Mouse (Mus musculus): ENCODE data around the gene Foxs1. TPM values are rescaled to one million over a fixed set of nuclear protein-coding genes. Genes with fewer than 3 reads are reported as not detected.
A peak's percentile ranks its signal among the peaks of the same experiment; 100 is the strongest.

Foxs1 gene
- total RNA-seq, 4 experiments from 2014 or later = 2.0 to 3.5 (median 2.2) TPM

GRCm38 (mm10) chr2:152903586-152903985 lies 29.4 kb downstream of the Foxs1 start:
- peak; percentile 83 for DNase-seq

GRCm38 (mm10) chr2:152902658-152903057 lies 30.4 kb downstream of the Foxs1 start:
- DNase-seq = no peak

DNA sequence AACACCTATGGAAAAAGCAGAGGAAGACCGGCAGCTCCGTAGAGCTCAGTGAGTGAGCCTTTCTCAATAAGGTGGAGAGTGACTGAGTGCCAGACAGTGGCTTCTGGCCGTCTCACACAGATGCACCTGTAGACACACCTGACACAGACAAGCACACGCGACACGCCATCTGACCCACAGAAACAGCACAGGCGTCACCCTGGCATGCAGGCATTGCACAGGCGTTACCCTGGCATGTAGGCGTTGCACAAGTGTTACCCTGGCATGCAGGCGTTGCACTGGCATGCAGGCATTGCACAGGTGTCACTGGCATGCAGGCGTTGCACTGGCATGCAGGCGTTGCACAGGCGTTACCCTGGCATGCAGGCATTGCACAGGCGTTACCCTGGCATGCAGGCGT lies 31.7 kb downstream of the Foxs1 start:
- DNase-seq = no peak

GRCm38 (mm10) chr2:152899011-152899410 lies 34.0 kb downstream of the Foxs1 start:
- no peak for DNase-seq

DNA sequence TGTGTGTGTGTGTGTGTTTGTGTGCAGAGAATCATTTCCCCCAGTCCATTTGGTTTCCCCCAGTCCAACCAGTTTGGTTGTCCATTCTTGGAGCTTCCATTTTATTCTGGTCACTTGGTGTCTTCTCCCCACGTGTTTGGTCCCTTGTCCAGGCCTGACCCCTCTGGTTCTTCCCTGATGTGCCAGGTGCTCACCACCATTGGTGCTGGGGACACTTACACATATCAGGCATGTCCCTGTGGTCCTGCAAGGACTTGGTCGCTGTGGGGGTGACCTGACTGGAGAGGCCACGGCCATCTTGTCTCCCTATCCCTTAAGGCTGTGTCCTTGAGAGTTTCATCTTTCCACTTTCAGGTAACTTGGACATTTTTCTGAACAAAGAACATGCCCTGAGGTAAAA lies 36.1 kb downstream of the Foxs1 start:
- no peak for DNase-seq

GRCm38 (mm10) chr2:152895834-152896233 lies 37.2 kb downstream of the Foxs1 start:
- no peak for DNase-seq

DNA sequence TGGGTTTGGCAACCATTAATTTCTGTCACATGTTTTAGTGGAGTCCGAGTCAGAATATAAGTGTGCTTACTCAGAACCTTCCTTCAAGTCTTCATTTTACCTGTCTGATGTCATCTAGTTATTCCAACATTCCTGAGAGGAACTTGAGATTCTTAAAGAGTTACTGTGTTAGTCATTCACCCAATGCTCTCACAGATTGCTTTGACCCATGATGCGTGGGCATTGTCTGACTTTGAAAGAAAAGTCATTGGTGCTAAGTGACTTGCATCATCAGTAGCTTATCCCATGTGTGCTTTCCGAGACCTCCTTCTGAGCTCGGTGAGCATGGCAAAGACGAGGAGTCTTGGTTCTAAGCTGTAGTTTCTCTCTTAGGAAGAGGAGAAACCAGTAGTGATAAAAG lies 44.2 kb downstream of the Foxs1 start:
- no peak for DNase-seq

DNA sequence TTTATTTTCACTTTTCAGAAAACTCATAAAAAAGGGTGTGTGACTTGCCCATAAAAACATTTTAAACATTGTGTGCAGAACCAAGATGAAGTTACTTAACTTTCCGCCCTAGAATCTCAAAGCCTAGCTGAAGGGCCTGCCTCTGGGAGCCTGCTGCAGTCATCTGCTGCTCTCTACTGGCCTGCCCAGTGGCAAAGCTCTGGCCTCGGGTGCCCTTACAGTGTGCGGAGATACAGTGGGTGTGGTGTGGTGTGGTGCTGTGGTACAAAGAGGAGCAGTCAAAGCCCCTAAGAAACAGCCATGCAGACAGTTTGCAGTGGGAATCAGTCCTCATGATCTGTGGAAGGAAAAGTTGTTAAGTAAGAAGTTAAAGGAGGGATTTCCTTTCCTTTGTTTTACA lies 45.8 kb downstream of the Foxs1 start:
- DNase-seq = no peak

GRCm38 (mm10) chr2:152884101-152884645 lies 48.8 kb downstream of the Foxs1 start:
- DNase-seq = no peak

Other genes with a start within 250 kb of the Foxs1 start
- gene Mcts2, start 246.2 kb downstream of the Foxs1 start, total RNA-seq (2022) = 10 to 100 TPM; 28.1 to 32.3 (median 29.7) TPM
- 10 to 100 TPM; 38.9 to 74.3 (median 55.1) TPM for gene Id1, start 197.0 kb downstream of the Foxs1 start, total RNA-seq (2022)
- 1 to 10 TPM; 1.3 to 4.4 (median 2.7) TPM for gene Cox4i2, start 179.0 kb downstream of the Foxs1 start, total RNA-seq (2022)
- 10 to 100 TPM; 58.5 to 74.6 (median 72.0) TPM for gene Bcl2l1, start 101.5 kb downstream of the Foxs1 start, total RNA-seq (2022)
- 1 to 10 TPM; 1.9 to 2.1 (median 1.9) TPM for gene Tpx2, start 85.2 kb downstream of the Foxs1 start, total RNA-seq (2022)
- gene Mylk2, start 21.9 kb downstream of the Foxs1 start, total RNA-seq (2022) = under 1 TPM in 1 of 4 experiments, not detected in 3; 0.10 TPM
- 1 to 10 TPM; 4.4 to 10.0 (median 5.6) TPM for gene Dusp15, start 18.5 kb upstream of the Foxs1 start, total RNA-seq (2022)
- gene Ttll9, start 29.3 kb upstream of the Foxs1 start, total RNA-seq (2022) = under 1 TPM; 0.42 to 0.83 (median 0.46) TPM
- gene Pdrg1, start 82.2 kb upstream of the Foxs1 start, total RNA-seq (2022) = 100 to 1,000 TPM; 207 to 252 (median 221) TPM
- gene Xkr7, start 98.6 kb upstream of the Foxs1 start, total RNA-seq (2022) = 1 to 10 TPM; 1.2 to 2.3 (median 1.7) TPM
- 10 to 100 TPM in 3 of 4 experiments, 1 to 10 TPM in 1; 9.0 to 19.5 (median 14.7) TPM for gene Ccm2l, start 132.7 kb upstream of the Foxs1 start, total RNA-seq (2022)
- gene Hck, start 175.3 kb upstream of the Foxs1 start, total RNA-seq (2022) = 1 to 10 TPM; 3.3 to 5.5 (median 4.5) TPM
- gene Tm9sf4, start 228.1 kb upstream of the Foxs1 start, total RNA-seq (2022) = 100 to 1,000 TPM in 3 of 4 experiments, 10 to 100 TPM in 1; 96.3 to 115 (median 112) TPM